Mouse (Mus musculus) kidney, embryonic 16.5 days (tissue): ENCODE measurements at regions not wholly inside any gene's neighbourhood (a gene's known extent, or its start where the extent isn't known, plus 50 kb on each side); places are given as distances from the start of the nearest gene placed in this dataset.
A peak's percentile ranks its signal among the peaks of the same experiment; 100 is the strongest.

ENCODE experiments used
- ATAC-seq: fragments of 200-750 bp; cut with Nextera tagmentation; 2 replicates; pipeline ENCODE4 v1.8.0; 2017; ENCODE audit warnings: moderate TSS enrichment; ENCODE audit not compliant: low FRiP score, low TSS enrichment
- H3K27ac ChIP-seq: fragments of 300-500 bp; sonication (generic); 2 replicates; pipeline ENCODE4 v1.5.1; 2014; ENCODE audit warnings: low read length
- H3K27me3 ChIP-seq: fragments of 300-500 bp; sonication (generic); 2 replicates; pipeline ENCODE4 v1.6.1; 2014; ENCODE audit warnings: low read length, control low read depth, mixed read lengths; ENCODE audit not compliant: insufficient read depth
- H3K36me3 ChIP-seq: fragments of 300-500 bp; sonication (generic); 2 replicates; pipeline ENCODE4 v1.6.1; 2014; ENCODE audit warnings: low read length, control low read depth, mixed read lengths; ENCODE audit not compliant: insufficient read depth
- H3K4me1 ChIP-seq: fragments of 300-500 bp; sonication (generic); 2 replicates; pipeline ENCODE4 v1.6.1; 2014; ENCODE audit warnings: low read length, control low read depth, mixed read lengths; ENCODE audit not compliant: insufficient read depth
- H3K4me2 ChIP-seq: fragments of 300-500 bp; sonication (generic); replicated peaks from 2 replicates; pipeline ENCODE4 v1.6.1; 2014; ENCODE audit warnings: low read depth, low read length
- H3K4me3 ChIP-seq: fragments of 300-500 bp; sonication (generic); 2 replicates; pipeline ENCODE4 v1.5.1; 2014; ENCODE audit warnings: mild to moderate bottlenecking, low read length
- H3K9ac ChIP-seq: fragments of 300-500 bp; sonication (generic); replicated peaks from 2 replicates; pipeline ENCODE4 v1.6.1; 2014; ENCODE audit warnings: low read length
- H3K9me3 ChIP-seq: fragments of 300-500 bp; sonication (generic); 2 replicates; pipeline ENCODE4 v1.6.1; 2016; ENCODE audit warnings: low read length, control low read depth
- WGBS: fragments of 180-500 bp; shearing (Covaris S2); extraction: QIAGEN DNeasy Blood & Tissue Kit; methylation state at CpG from one replicate; pipeline ENCODE4 v1.1.7; 2014; 5-methylcytosine and 5-hydroxymethylcytosine counted together

DNA sequence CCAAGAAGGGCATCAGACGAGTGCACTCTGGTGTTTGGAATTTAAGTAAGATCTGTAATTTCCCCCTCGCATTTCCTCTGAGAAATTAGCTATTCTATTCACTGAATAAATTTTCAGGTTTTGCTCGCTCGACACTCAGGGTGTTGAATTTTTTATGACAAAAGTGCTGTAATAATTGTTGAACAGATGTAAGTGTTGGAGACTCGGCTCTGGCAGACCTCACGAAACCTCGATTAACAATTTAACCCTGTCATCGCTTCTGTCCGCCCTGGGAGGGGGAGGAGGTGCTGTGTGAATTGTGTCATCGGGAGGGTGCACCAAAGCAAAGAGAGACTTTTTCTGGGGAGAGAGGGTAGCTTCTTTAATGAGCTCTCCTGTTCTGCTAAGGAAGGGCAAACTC lies 518.5 kb downstream of the Vrk1 start:
- 28% methylated on average over 10 of the region's 10 CpGs for WGBS
- Histone ChIP-seq H3K27ac (no peak overlapping the region), H3K4me3 (no peak overlapping the region), H3K27me3 (peaks cover 25% of the 10 kb centered on the region), H3K36me3 (no peaks in the 10 kb centered on the region), H3K4me2 (no peak overlapping the region), H3K9ac (no peak overlapping the region), H3K9me3 (no peaks in the 10 kb centered on the region), H3K4me1 (0 out of 2 replicates have a peak, but pooled peaks cover 5% of the 10 kb centered on the region)
- ATAC-seq, result no peak

DNA sequence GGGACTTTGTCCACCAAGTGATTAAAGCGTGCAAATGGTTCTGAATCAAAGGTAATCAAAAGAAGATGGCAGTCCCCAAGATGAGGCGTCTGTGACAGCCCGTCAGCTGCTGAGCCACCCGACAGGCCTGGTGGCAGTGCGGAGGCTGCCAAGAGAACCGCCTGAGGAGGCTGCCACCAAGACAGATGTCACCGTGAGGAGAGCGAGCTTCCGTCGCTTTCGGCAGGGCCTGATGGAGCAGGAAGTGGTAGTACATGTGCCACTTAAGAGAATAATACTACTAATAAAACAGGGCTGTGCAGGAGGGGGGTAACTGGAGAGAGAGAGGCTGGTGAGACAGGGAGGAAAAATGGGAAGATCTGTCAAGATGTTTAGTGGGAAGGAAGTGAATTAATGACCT lies 519.1 kb downstream of the Vrk1 start:
- Histone ChIP-seq H3K9ac (no peak overlapping the region), H3K4me1 (0 out of 2 replicates have a peak, but pooled peaks cover 5% of the 10 kb centered on the region), H3K4me2 (no peak overlapping the region), H3K27ac (no peak overlapping the region), H3K27me3 (peaks cover 25% of the 10 kb centered on the region), H3K9me3 (no peaks in the 10 kb centered on the region), H3K36me3 (no peaks in the 10 kb centered on the region), H3K4me3 (no peak overlapping the region)
- ATAC-seq, result no peak
- 16% methylated on average over 11 of the region's 11 CpGs for WGBS

DNA sequence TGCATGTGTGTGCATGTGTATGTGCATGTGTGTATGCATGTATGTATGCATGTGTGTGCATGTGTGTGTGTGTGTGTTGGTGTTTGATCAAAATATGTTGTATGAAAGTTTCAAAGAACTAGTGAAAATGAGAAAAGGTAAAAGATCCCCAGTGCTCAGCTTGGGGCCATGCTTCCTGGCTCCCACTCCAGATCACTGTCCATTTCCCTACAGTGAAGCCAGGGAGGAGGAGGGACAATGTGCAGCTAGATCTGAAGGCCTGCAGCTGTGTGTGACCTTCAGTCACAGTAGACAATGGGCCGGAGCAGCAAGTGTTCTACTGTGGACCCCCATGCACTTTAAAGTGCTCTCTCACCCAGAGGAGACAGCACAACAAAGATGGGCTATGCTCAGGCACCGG lies 525.1 kb downstream of the Vrk1 start:
- Histone ChIP-seq H3K4me3 (no peak overlapping the region), H3K9me3 (peaks cover 3% of the 10 kb centered on the region; the same call in 1 of the 2 replicates), H3K36me3 (no peaks in the 10 kb centered on the region), H3K4me1 (no peaks in the 10 kb centered on the region), H3K4me2 (no peak overlapping the region), H3K27ac (no peak overlapping the region), H3K27me3 (peaks cover 9% of the 10 kb centered on the region; the same call in 1 of the 2 replicates), H3K9ac (no peak overlapping the region)
- no peak for ATAC-seq
- 41% methylated on average over 2 of the region's 2 CpGs for WGBS

DNA sequence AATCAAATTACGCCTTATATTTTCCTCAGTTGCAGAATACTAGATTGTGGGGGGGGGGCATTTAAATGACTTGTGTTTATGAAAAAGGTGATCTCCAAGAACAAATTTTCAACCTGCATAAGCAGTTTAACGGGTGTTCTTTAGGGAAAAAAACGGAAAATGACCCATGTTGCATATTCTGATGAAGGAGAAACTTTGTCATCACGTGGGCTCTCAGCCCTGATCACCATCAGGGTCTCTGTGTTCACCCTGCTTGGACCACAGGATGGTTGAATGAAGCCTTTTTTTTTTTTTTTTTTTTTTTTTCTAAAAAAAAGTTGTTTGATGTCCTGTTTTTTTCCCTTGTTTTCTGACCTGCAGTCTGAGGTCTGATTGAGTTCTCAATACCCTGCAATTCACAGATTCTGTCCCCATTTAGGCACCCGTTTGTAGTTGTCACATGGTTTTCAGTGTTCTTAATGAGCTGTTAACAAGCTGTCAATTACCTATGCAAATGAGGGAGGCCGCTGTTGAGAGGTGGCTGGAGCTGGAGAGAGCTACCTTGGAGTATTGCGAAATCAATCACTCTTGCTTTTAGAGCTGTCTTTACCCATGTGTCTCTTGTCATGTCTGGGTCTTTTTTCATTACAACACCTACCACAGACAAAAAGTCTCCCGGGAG lies 525.7 kb downstream of the Vrk1 start:
- Histone ChIP-seq H3K27ac (no peak overlapping the region), H3K9ac (no peak overlapping the region), H3K9me3 (peaks cover 3% of the 10 kb centered on the region; the same call in 1 of the 2 replicates), H3K4me3 (no peak overlapping the region), H3K4me1 (no peaks in the 10 kb centered on the region), H3K27me3 (peaks cover 5% of the 10 kb centered on the region; the same call in 1 of the 2 replicates), H3K4me2 (no peak overlapping the region), H3K36me3 (no peaks in the 10 kb centered on the region)
- ATAC-seq, result no peak
- WGBS, result 28% methylated on average over 8 of the region's 8 CpGs

DNA sequence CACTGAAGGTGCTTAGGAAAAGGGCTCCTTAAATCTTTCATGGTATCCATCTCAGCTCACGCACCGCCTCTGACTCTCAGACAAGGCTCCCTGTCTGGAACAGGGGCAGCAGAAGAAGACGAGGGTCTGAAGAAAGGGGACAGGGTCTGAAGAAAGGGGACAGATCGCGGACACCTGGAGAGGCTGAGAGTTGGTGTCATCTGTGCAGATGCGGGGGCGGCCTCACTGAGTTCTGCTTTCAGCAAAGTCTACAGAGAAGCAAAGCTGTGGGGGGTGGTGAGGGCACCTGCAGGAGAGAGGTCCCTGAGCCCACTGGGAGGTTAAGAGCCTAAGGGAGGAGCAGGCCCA lies 526.2 kb downstream of the Vrk1 start:
- Histone ChIP-seq H3K9me3 (peaks cover 3% of the 10 kb centered on the region; the same call in 1 of the 2 replicates), H3K4me2 (no peak overlapping the region), H3K36me3 (no peaks in the 10 kb centered on the region), H3K9ac (no peak overlapping the region), H3K4me3 (no peak overlapping the region), H3K27ac (no peak overlapping the region), H3K4me1 (no peaks in the 10 kb centered on the region), H3K27me3 (no peaks in the 10 kb centered on the region)
- ATAC-seq, result no peak
- WGBS, result 6% methylated on average over 7 of the region's 7 CpGs

DNA sequence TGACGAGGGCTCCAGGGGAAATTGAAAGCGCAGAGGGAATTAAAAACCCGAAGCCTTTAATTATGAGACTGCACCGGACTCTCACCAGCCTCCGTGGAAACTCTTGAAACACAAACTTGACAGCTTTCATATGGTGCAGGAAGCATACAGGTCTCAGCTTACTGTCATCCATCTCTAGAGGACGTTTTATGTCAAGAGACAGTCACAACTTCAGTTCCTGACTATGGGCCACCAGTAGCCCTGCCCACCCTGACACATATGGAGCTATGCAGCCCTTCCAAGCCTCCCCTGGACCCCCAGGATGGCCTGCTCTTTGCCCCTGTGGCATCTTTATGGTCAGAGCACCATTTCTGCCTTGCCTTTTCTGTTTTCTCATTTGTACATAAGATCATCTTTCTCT lies 530.0 kb downstream of the Vrk1 start:
- H3K4me3 ChIP-seq, result no peak overlapping the region
- 22% methylated on average over 6 of the region's 6 CpGs for WGBS
- no peaks in the 10 kb centered on the region for H3K36me3 ChIP-seq
- H3K27me3 ChIP-seq, result no peaks in the 10 kb centered on the region
- H3K9ac ChIP-seq, result no peak overlapping the region
- H3K4me1 ChIP-seq, result no peaks in the 10 kb centered on the region
- H3K27ac ChIP-seq, result no peak overlapping the region
- ATAC-seq, result peak; percentile 54; the same call in 1 of the 2 replicates
- no peak overlapping the region for H3K4me2 ChIP-seq
- H3K9me3 ChIP-seq, result peaks cover 3% of the 10 kb centered on the region; the same call in 1 of the 2 replicates

DNA sequence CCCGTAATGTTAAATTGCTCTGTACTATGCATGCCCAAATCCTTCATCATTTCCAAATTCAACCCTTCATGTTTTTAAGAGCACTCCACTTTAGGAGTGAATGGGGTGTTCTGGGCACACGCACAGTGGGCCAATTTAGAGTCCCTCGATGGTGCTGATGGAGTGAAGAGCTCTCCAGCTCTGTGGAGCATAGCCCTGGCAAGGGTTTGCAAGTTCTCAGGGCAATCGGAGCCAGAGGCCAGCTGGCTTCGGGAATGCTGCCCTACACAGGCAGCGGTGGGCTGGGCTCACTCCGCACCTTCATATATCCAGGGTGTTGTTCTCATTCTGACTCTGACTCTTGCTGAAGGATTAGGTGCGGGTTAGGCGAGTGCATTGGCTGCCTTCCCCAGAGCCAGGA lies 549.5 kb downstream of the Vrk1 start:
- Histone ChIP-seq H3K9me3 (no peaks in the 10 kb centered on the region), H3K9ac (no peak overlapping the region), H3K27ac (no peak overlapping the region), H3K4me2 (no peak overlapping the region), H3K36me3 (no peaks in the 10 kb centered on the region), H3K27me3 (no peaks in the 10 kb centered on the region), H3K4me1 (no peaks in the 10 kb centered on the region), H3K4me3 (no peak overlapping the region)
- WGBS, result 78% methylated on average over 9 of the region's 9 CpGs
- ATAC-seq, result no peak

DNA sequence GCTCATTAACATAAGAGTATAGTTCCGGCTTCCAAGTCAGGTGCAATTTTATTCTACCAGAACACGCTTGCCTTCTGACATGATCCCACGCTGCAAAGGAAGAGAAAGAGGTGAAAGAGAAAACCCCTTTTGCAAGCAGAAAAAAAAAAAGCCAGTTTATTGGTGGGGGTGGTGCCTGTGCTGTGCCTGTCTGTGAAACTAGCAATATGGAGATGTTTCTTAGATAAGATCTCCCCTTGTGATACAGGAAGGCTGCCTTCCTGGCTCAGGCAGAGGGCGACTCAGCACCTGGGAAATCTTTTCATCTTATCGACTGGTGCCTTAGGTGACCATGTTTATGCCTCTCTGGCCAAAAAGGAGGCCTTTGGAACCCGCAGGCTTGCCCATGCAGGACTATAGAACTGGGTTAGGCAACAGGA lies 555.2 kb downstream of the Vrk1 start:
- Histone ChIP-seq H3K36me3 (no peaks in the 10 kb centered on the region), H3K4me3 (no peak overlapping the region), H3K9ac (no peak overlapping the region), H3K4me1 (no peaks in the 10 kb centered on the region), H3K27ac (no peak overlapping the region), H3K9me3 (no peaks in the 10 kb centered on the region), H3K4me2 (no peak overlapping the region), H3K27me3 (no peaks in the 10 kb centered on the region)
- 11% methylated on average over 6 of the region's 6 CpGs for WGBS
- ATAC-seq, result no peak

DNA sequence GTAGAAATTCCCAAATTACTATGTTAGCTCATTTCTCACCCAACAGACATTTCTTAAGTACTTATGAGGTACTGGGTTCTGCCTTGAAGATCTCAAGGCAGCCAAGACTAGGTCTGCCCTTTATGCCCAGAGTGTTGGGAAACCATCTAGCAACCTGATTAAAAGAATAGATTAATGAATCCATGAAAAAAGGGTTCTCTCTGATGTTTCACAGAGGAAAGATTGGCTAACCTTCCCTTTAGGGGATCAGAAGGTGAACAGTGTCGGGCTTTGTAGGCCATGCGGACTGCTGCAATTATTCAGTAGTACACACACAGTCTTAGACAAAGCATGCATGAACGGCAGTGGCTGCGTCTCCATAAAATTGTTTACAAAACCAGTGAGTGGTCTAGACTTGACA lies 556.3 kb downstream of the Vrk1 start:
- H3K4me2 ChIP-seq, result no peak overlapping the region
- 87% methylated on average over 4 of the region's 4 CpGs for WGBS
- ATAC-seq, result no peak
- no peak overlapping the region for H3K9ac ChIP-seq
- no peaks in the 10 kb centered on the region for H3K36me3 ChIP-seq
- H3K27me3 ChIP-seq, result no peaks in the 10 kb centered on the region
- no peaks in the 10 kb centered on the region for H3K4me1 ChIP-seq
- H3K9me3 ChIP-seq, result no peaks in the 10 kb centered on the region
- no peak overlapping the region for H3K27ac ChIP-seq
- no peak overlapping the region for H3K4me3 ChIP-seq

DNA sequence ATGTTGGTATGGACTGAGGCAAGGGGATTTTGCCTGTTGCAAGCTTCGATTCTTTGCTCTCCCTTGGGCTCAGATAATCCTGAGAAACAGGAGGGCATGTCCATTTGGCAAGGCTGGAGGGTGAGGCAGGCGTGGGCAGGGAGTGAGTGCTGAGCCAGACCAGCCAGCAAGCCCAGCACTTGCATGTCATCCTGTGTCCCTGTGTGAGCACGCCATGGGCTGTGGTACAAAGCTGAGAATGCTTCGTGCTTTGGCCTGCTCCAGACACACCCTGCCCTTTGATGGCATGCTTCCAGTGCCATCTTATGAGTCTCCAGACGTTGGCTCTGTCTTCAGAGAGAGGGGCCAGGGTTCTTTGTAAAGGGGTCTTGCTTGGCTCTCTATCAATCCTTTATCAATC lies 557.1 kb downstream of the Vrk1 start:
- WGBS, result 78% methylated on average over 5 of the region's 5 CpGs
- Histone ChIP-seq H3K9me3 (no peaks in the 10 kb centered on the region), H3K27me3 (no peaks in the 10 kb centered on the region), H3K9ac (no peak overlapping the region), H3K27ac (no peak overlapping the region), H3K36me3 (no peaks in the 10 kb centered on the region), H3K4me2 (no peak overlapping the region), H3K4me3 (no peak overlapping the region), H3K4me1 (no peaks in the 10 kb centered on the region)
- no peak for ATAC-seq
